Mouse (Mus musculus): ENCODE data around the gene Smarcad1.

- no peak for TF ChIP-seq POLR2A (IDR thresholded peaks at IDR 0.05; ENCODE audit: control insufficient read depth, low read depth, low read length)
- TF ChIP-seq CTCF (IDR thresholded peaks at IDR 0.05; ENCODE audit: control insufficient read depth, insufficient read depth, insufficient replicate concordance, low read depth, low read length), result no peak
These were observed 104.0 kb downstream of the Smarcad1 start for GRCm38 (mm10) chr6:65146363-65146762.

All from testis, adult 2 months (tissue).